Mouse (Mus musculus): Measurements from ENCODE around the gene Cacnb4. TPM values are rescaled to one million over a fixed set of nuclear protein-coding genes. Genes with fewer than 3 reads are reported as not detected.

Gene Cacnb4
- total and polyA plus RNA-seq, 3 experiments: 0.16 to 0.61 (median 0.29) TPM

DNA sequence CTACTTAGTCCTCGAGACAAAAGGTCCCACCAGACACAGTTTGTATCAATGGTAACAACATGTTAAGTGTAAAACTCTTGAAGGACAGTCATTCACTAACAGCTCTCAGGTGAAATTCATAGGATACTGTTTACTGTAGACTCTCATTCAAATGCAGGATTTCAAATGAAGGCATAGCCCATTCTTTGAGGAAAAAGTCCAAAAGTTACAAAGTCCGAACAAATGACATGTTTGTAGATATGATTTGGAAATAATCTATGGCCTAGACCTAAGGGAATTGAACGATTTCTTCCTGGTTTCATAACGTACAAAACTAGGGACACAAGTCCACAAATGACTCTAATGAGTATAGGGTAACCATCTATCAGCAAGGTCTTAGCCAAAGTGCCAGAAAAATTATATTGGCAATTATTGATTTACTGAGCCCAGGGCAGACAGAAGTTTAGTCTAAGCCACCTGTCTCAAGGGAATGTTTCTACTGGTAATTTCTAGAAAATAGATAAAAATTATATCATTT is 206.5 kb downstream of the Cacnb4 start:
- intact Hi-C loops (cut with DNase I): no loop called here
- Histone ChIP-seq H3K36me3 (ENCODE audit: control insufficient read depth, insufficient read depth, low read length) (no peaks in the 10 kb centered on the region), H3K27ac (no peak overlapping the region), H3K27me3 (ENCODE audit: control insufficient read depth, insufficient read depth, low read length) (no peaks in the 10 kb centered on the region), H3K9ac (ENCODE audit: low read depth, low read length) (no peak overlapping the region), H3K79me2 (replicated peaks; ENCODE audit: control insufficient read depth, insufficient read depth, low read length) (no peaks in the 10 kb centered on the region), H3K4me3 (no peak overlapping the region), H3K4me1 (ENCODE audit: control insufficient read depth, insufficient read depth, low read length) (no peaks in the 10 kb centered on the region)
- TF ChIP-seq EP300 (IDR thresholded peaks at IDR 0.05; ENCODE audit: insufficient read depth, low read depth, low read length): no peak
- TF ChIP-seq POLR2A (IDR thresholded peaks at IDR 0.05; ENCODE audit: insufficient read depth, low read depth, low read length): no peak
- TF ChIP-seq CTCF (IDR thresholded peaks at IDR 0.05): no peak
- no peak for DNase-seq
- 84% methylated on average over 4 of the region's 4 CpGs for WGBS

DNA sequence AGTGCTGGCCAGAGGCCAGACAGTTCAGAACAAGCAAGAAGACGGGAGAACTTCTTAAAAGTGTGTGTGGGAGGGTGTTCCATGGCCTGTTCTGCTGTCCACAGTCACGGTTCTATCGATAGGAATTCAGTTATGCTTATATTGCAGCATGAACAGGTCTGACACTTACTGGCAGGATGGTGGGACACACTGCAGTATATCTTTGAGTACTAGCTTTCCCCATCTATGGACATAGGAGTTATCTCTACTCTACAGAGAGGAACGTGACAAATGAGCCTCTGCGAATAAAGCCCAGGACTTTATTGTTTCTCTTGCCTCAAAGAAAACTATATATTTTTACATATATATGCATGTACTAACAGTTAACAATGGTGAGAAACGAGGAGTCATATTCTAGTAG is 209.0 kb downstream of the Cacnb4 start:
- H3K27me3 ChIP-seq (ENCODE audit: control insufficient read depth, insufficient read depth, low read length): no peaks in the 10 kb centered on the region
- no peaks in the 10 kb centered on the region for H3K79me2 ChIP-seq (replicated peaks; ENCODE audit: control insufficient read depth, insufficient read depth, low read length)
- no peaks in the 10 kb centered on the region for H3K36me3 ChIP-seq (ENCODE audit: control insufficient read depth, insufficient read depth, low read length)
- intact Hi-C loops (cut with DNase I): no loop called here
- no peak overlapping the region for H3K4me3 ChIP-seq
- TF ChIP-seq POLR2A (IDR thresholded peaks at IDR 0.05; ENCODE audit: insufficient read depth, low read depth, low read length) (no peak), EP300 (IDR thresholded peaks at IDR 0.05; ENCODE audit: insufficient read depth, low read depth, low read length) (no peak), CTCF (IDR thresholded peaks at IDR 0.05) (no peak)
- no peaks in the 10 kb centered on the region for H3K4me1 ChIP-seq (ENCODE audit: control insufficient read depth, insufficient read depth, low read length)
- no peak overlapping the region for H3K9ac ChIP-seq (ENCODE audit: low read depth, low read length)
- no peak overlapping the region for H3K27ac ChIP-seq
- no peak for DNase-seq
- 76% methylated on average over 6 of the region's 6 CpGs for WGBS

DNA sequence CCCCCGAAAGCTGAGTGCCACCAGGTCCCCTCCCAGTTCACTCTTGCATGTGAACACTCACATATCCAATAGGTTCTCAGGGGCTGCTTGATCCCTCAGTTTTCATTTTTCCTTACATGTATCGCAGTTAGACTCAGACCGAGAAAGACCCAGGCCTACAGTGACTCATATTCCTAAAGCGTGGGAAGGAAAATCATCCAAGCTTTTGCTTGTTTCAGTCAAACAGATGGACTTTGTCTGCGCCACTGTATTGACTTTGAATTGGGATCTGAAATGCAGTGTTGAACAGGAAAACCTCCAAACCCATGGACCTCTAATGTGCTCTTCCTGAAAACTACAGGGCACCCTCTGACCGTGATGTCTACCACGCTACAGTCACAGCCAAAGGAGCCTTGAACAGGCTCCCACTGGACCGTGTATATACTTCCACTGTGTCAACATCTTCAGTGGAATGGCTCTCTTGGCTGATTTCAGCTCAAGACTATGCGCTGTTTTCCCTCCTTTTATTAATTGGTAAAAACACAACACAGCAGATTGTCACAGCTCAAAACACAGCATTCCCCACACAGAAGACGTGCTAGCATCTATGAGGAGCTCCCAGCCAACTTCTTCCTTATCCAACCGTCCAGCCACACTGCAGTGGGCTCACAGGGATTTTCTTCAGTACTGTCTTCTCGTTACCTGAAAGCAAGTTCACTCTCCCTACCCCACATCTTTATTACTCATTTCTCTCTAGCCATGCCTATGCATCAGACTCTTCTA is 215.2 kb downstream of the Cacnb4 start:
- H3K27ac ChIP-seq: no peak overlapping the region
- no peak for DNase-seq
- 81% methylated on average over 12 of the region's 12 CpGs for WGBS
- H3K4me1 ChIP-seq (ENCODE audit: control insufficient read depth, insufficient read depth, low read length): no peaks in the 10 kb centered on the region
- TF ChIP-seq POLR2A (IDR thresholded peaks at IDR 0.05; ENCODE audit: insufficient read depth, low read depth, low read length): no peak
- no peak for TF ChIP-seq EP300 (IDR thresholded peaks at IDR 0.05; ENCODE audit: insufficient read depth, low read depth, low read length)
- no peak for TF ChIP-seq CTCF (IDR thresholded peaks at IDR 0.05)
- H3K4me3 ChIP-seq: no peak overlapping the region
- H3K27me3 ChIP-seq (ENCODE audit: control insufficient read depth, insufficient read depth, low read length): no peaks in the 10 kb centered on the region
- intact Hi-C loops (cut with DNase I): no loop called here
- no peaks in the 10 kb centered on the region for H3K36me3 ChIP-seq (ENCODE audit: control insufficient read depth, insufficient read depth, low read length)
- H3K79me2 ChIP-seq (replicated peaks; ENCODE audit: control insufficient read depth, insufficient read depth, low read length): no peaks in the 10 kb centered on the region
- H3K9ac ChIP-seq (ENCODE audit: low read depth, low read length): no peak overlapping the region

DNA sequence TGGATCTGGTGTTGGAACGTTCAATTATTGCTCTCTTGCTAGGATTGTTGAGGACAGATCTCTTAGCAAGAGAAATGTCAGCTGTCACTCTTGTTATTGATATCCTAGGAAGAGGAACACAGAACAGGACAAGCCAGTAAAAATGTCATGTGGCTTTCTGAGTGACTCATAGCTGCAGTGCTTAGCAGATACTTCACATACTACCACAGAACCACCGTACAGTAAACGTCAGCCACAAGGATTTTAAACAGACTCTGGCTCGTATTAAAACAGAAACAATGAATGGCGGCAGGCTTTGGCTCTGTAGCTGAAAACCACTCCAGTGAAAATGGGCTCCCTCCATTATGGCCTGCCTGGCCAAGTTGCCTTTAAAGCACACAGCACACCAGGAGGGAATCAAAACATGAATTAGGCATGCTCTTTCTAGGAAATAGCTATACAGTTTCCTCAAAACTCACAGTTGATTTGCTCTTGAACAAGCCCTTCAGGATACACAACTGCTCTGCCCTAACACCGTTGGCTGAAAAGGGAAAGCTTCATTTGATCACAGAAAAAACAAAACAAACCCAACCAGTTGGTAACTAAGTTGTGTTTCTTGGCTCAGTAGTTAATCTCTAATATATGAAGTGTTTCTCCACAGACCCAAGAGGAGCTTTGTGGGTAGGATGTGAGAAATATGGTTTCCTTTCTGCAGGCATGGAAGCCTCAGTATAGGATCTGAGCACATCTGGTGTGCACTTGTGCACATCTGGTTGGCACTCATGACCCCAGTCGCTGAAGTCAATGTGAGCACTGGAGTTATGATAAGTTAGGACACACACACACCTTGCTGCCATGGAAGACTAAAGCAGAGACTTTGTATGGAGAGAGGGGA is 220.8 kb downstream of the Cacnb4 start:
- intact Hi-C loops (cut with DNase I): no loop called here
- no peaks in the 10 kb centered on the region; the same call in 1 of the 2 replicates for H3K36me3 ChIP-seq (ENCODE audit: control insufficient read depth, insufficient read depth, low read length)
- no peaks in the 10 kb centered on the region for H3K27me3 ChIP-seq (ENCODE audit: control insufficient read depth, insufficient read depth, low read length)
- WGBS: 66% methylated on average over 7 of the region's 7 CpGs
- peaks cover 1% of the 10 kb centered on the region; the same call in 1 of the 2 replicates for H3K4me1 ChIP-seq (ENCODE audit: control insufficient read depth, insufficient read depth, low read length)
- no peak for DNase-seq
- TF ChIP-seq POLR2A (IDR thresholded peaks at IDR 0.05; ENCODE audit: insufficient read depth, low read depth, low read length): no peak
- no peak for TF ChIP-seq CTCF (IDR thresholded peaks at IDR 0.05)
- no peak for TF ChIP-seq EP300 (IDR thresholded peaks at IDR 0.05; ENCODE audit: insufficient read depth, low read depth, low read length)
- H3K79me2 ChIP-seq (replicated peaks; ENCODE audit: control insufficient read depth, insufficient read depth, low read length): no peaks in the 10 kb centered on the region
- no peak overlapping the region for H3K9ac ChIP-seq (ENCODE audit: low read depth, low read length)
- H3K4me3 ChIP-seq: no peak overlapping the region
- H3K27ac ChIP-seq: no peak overlapping the region

DNA sequence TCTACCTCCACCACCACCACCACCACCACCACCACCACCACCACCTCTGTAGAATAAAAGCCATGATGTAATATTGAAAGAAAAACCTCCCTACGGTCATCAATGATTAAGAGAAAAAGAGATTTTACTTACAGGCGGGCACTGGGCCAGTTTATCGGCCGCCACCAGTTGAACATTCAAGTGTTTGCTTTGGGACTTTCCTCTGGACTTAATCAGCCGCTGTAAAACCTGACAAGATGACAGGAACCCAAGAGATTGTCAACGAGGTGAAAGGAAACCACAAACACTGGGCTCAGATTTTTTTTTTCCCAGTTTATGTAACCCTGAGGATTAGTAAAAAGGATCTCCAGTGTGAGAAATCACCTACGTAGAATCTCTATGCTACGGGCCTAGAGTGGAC is 226.8 kb downstream of the Cacnb4 start:
- DNase-seq: no peak
- H3K79me2 ChIP-seq (replicated peaks; ENCODE audit: control insufficient read depth, insufficient read depth, low read length): no peaks in the 10 kb centered on the region
- intact Hi-C loops (cut with DNase I): no loop called here

More for the DNA sequence above, 226.8 kb downstream of the Cacnb4 start:
- Histone ChIP-seq H3K27ac (no peak overlapping the region), H3K4me3 (no peak overlapping the region), H3K36me3 (ENCODE audit: control insufficient read depth, insufficient read depth, low read length) (no peaks in the 10 kb centered on the region; the same call in 1 of the 2 replicates), H3K27me3 (ENCODE audit: control insufficient read depth, insufficient read depth, low read length) (no peaks in the 10 kb centered on the region), H3K4me1 (ENCODE audit: control insufficient read depth, insufficient read depth, low read length) (peaks cover 4% of the 10 kb centered on the region; the same call in 1 of the 2 replicates), H3K9ac (ENCODE audit: low read depth, low read length) (no peak overlapping the region)
- TF ChIP-seq EP300 (IDR thresholded peaks at IDR 0.05; ENCODE audit: insufficient read depth, low read depth, low read length) (no peak), CTCF (IDR thresholded peaks at IDR 0.05) (no peak), POLR2A (IDR thresholded peaks at IDR 0.05; ENCODE audit: insufficient read depth, low read depth, low read length) (no peak)
- WGBS: 49% methylated on average over 8 of the region's 8 CpGs

Measured in heart, adult 2 months (tissue).